Mouse (Mus musculus): ENCODE measurements around the gene Dag1.

Dag1 gene

GRCm38 (mm10) chr9:108182806-108183506 lies 80.8 kb downstream of the Dag1 start:
- no peak for DNase-seq

- DNase-seq = no peak
Measured at GRCm38 (mm10) chr9:108178391-108178790, 85.4 kb downstream of the Dag1 start.

- DNase-seq = no peak
Measured at GRCm38 (mm10) chr9:108175116-108175838, 88.5 kb downstream of the Dag1 start.

GRCm38 (mm10) chr9:108172777-108173350 lies 90.9 kb downstream of the Dag1 start:
- DNase-seq = no peak

GRCm38 (mm10) chr9:108169751-108170150 lies 94.0 kb downstream of the Dag1 start:
- no peak for DNase-seq

GRCm38 (mm10) chr9:108165143-108165542 lies 98.6 kb downstream of the Dag1 start:
- no peak for DNase-seq

- no peak for DNase-seq
Measured at GRCm38 (mm10) chr9:108163646-108164284, 100.0 kb downstream of the Dag1 start.

- DNase-seq = no peak
Measured at GRCm38 (mm10) chr9:108157891-108158290, 105.9 kb downstream of the Dag1 start.

- DNase-seq = no peak
Measured at GRCm38 (mm10) chr9:108157451-108157850, 106.3 kb downstream of the Dag1 start.

GRCm38 (mm10) chr9:108156786-108157185 lies 107.0 kb downstream of the Dag1 start:
- DNase-seq = no peak

- no peak for DNase-seq
Measured at GRCm38 (mm10) chr9:108154814-108155213, 108.9 kb downstream of the Dag1 start.
